Mouse (Mus musculus) gonadal fat pad, adult 2 months (tissue): ENCODE measurements around the gene Hif1an. TPM values are rescaled to one million over a fixed set of nuclear protein-coding genes. Genes with fewer than 3 reads are reported as not detected.

Experiments used
- DNase-seq: peaks from one replicate; pipeline ENCODE4 v3.0.0-alpha.2; 2012; ENCODE audit warnings: low read depth
- polyA plus RNA-seq: library from polyadenylated mRNA; depleted of rRNA; stranded (reverse); fragments of >200 nt; gene quantifications from 2 replicates; pipeline ENCODE4 v1.2.3, GENCODE M21; 2012; rRNA removed

Hif1an gene
- polyA plus RNA-seq, 1 experiment, result 18.7 TPM

- no peak for DNase-seq
Observed at GRCm38 (mm10) chr19:44564006-44564405, 1.4 kb downstream of the Hif1an start.

- DNase-seq, result no peak
Observed at GRCm38 (mm10) chr19:44567763-44568162, 5.1 kb downstream of the Hif1an start.

- DNase-seq, result no peak
Observed at GRCm38 (mm10) chr19:44576275-44576674, 13.6 kb downstream of the Hif1an start.

DNA sequence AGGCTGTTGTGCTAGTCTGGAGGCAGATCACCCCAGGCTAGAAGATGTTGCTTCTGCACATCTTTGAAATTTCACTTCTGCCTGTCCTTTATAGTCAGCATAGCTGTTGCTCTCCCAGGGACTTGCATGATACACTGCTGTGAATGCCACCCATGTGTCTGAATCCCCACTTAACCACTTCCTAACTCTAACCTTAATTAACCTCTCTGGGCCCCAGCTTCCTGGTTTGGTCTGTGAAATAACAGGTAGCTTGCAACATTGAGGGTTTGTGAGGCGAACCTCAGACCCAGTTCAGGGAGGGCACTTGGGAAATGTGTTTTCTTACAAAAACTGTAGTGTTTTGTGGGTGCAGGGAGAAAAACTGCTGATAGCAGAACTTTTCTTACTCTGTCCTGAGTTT, 15.4 kb downstream of the Hif1an start:
- DNase-seq, result no peak

DNA sequence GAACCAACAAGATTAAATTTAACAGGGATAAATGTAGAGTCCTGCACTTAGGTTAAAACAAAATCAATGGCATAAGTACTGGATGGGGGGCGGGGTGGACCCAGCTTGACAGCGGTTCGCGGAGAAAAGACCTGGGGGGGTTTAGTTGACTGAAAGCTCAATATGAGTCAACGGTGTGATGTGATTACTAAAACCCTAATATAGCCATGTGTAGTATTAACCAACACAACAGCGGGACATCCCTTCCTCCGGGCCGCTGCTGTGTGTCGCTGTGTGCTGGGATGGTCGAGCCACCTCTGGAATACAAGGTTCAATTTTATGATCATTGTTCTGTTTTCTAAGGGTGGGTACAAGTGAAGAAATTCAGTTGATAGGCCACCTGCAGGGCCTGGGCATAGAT, 19.5 kb downstream of the Hif1an start:
- DNase-seq, result no peak

DNA sequence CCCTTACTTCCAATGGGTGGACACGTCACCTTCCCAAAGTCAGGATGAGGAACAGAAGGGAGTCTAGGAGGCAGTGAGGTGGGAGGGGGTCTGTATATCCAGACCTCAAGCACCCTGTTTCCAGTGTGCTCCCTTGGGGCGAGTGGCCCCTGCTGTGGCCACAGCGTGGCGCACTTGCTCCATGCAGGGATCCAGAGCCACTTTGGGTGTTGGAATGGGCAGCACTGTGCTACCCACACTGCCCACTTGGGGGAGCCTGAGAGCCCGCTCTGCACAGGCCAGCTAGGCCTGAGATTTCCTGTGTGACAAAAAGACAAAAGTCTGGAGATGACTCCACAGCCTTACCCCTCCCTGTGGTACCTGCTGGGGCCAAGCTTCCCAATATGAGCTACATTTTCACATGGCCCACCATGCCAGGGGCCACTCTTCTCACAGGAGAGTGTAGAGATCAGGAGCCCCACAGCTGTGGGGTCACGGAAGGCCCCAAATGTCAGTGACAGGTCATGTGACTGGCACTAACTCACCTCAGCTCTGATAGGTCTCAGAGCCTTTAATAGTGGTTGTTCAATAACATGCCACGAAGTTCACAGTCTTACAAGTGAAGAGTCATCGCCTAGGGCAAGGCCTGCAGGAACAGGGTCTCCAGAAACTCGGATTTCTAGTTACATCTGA, 20.1 kb downstream of the Hif1an start:
- no peak for DNase-seq

DNA sequence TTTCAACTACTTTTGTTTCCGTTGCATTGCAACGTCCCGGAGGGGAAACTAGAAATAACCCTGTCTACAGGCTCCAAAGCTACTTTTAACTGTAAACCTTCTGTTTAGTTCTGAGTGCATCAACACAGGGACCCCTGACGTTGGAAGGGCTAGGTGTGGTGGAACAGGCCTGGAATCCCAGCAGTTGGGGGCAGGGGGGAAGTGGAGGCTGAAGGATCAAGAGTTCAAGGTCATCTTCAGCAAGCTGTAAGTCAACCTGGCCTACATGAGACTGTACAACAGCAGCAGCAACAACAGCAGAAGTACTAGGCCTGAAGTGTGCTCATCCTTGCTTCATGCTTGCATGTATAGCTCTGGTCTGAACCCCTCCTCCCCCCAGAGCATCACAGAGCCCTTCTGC, 25.4 kb downstream of the Hif1an start:
- no peak for DNase-seq

DNA sequence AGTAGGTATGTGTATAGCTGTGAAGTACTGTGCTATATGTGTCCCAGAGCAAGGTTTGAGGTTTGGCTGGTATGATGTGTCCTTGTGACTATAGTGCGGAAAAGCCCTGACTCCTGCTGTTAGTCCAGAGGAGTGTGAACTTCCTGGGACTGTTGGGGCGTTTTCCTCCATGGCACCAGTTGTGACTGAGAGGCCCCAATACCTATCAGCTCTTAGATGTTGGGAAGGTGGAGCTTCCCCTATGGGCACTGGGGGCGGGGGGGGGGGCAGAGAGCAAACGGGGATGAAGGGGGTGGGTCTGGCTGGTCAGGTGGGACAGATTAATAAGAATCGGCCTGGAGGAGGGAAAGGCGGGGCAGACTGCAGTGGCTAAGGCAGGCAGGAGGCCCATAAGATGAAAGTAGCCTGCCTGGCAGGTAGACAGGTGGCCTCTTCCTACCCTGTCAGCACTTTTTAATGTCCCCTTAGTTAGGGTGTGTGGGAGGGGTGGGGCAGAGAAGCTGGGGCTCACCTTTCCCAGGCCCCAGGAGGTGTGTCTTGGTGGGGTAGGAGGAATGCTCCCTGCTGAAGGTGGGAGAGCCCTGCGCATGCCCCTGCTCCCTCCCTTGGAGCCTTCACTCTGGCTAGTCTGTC, 27.1 kb downstream of the Hif1an start:
- DNase-seq, result no peak

DNA sequence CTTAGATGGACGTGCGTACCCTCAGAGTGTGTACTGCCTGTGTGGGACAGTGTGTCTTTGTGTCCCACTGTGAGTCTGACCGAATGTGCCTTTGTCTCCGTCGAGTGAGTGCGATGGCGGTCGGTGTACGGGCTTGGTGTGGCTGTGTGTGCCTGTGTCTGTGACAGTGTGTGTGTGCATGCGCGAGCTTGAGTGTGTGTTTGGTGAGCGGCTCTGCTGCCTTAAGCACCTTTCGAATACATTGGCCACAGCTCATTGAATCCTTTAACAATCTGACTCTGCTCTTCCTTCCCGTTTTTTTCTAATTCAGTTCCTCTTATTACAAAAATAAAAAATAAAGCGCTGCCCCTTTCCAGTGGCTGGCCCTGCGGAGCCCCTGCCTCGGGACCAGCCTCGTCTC, 28.3 kb downstream of the Hif1an start:
- DNase-seq, result no peak

- DNase-seq, result no peak
Observed at GRCm38 (mm10) chr19:44591638-44592037, 29.0 kb downstream of the Hif1an start.

DNA sequence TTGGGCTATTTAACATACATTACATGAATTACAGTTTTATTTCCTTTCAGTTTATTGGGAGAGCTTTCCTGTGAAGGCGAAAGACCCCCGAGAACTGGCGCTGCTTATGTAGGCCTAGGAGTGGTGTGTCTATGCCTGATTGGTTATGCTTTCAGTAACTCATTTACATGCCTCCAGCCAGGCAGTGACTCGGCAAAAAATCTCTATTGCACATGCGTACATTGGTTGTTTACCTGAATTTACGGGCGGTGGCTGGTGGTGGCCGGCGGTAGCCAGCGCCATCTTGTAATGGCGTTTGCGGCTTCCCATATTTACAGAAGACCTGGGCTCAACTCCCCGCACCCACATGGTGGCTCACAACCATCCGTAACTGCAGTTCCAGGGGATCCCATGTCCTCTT, 31.5 kb downstream of the Hif1an start:
- no peak for DNase-seq

DNA sequence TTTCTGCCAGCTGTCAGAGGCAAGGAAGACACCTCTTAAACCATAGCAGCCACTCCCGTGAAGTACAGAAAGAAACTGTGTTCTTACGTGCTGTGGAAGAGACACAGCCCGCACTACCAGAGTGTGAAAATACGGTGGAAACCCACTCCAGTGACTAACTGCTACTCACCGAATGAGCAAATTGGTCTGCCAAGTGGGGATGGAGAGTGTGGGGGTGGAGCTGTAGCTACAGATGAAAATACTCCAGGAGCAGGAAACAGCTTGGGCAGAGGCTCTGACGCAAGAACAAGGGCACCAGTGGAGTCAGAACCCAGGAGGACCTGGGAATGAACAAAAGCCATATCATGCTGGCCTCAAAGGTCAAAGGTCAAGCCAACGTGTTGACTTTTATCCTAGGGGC, 55.5 kb downstream of the Hif1an start:
- DNase-seq, result no peak

Other genes with a start within 250 kb of the Hif1an start
- 0.52 and 0.73 TPM in 2 replicates for gene Scd4, start 229.8 kb upstream of the Hif1an start, polyA plus RNA-seq
- gene Scd1, start 155.0 kb upstream of the Hif1an start, polyA plus RNA-seq, result 3,525 and 4,693 TPM in 2 replicates
- gene Wnt8b, start 69.4 kb upstream of the Hif1an start, polyA plus RNA-seq, result 0.05 and 0.22 TPM in 2 replicates
- gene Sec31b, start 17.0 kb upstream of the Hif1an start, polyA plus RNA-seq, result 8.7 and 9.2 TPM in 2 replicates
- gene Gm20538, start 10.0 kb upstream of the Hif1an start, polyA plus RNA-seq, result not detected in 2 replicates
- 745 and 800 TPM in 2 replicates for gene Ndufb8, start 7.4 kb upstream of the Hif1an start, polyA plus RNA-seq
- gene Pax2, start 193.2 kb downstream of the Hif1an start, polyA plus RNA-seq, result 15.7 and 31.3 TPM in 2 replicates